Mouse (Mus musculus): ENCODE measurements around the gene Prss27. TPM values are rescaled to one million over a fixed set of nuclear protein-coding genes. Genes with fewer than 3 reads are reported as not detected.

Gene Prss27
- total and polyA plus RNA-seq, 3 experiments, result not detected

GRCm38 (mm10) chr17:23997901-23998300 lies 40.0 kb upstream of the Prss27 start, which contains the start of gene Prss22:
Gene Prss22, minus strand, starts transcription at chr17:23998100.
- 71% methylated on average over 2 of the region's 2 CpGs for WGBS
- intact Hi-C loops (cut with DNase I), result no loop called here
- no peak within 1 kb of the TSS for H3K9ac ChIP-seq (ENCODE audit: low read depth, low read length)

GRCm38 (mm10) chr17:23998383-23998782 lies 39.6 kb upstream of the Prss27 start:
- intact Hi-C loops (cut with DNase I), result no loop called here
- Histone ChIP-seq H3K4me1 (ENCODE audit: control insufficient read depth, insufficient read depth, low read length) (no peaks in the 10 kb centered on the region), H3K27ac (no peak overlapping the region), H3K4me3 (no peak overlapping the region), H3K79me2 (replicated peaks; ENCODE audit: control insufficient read depth, insufficient read depth, low read length) (no peaks in the 10 kb centered on the region), H3K36me3 (ENCODE audit: control insufficient read depth, insufficient read depth, low read length) (no peaks in the 10 kb centered on the region), H3K27me3 (ENCODE audit: control insufficient read depth, insufficient read depth, low read length) (no peaks in the 10 kb centered on the region), H3K9ac (ENCODE audit: low read depth, low read length) (no peak overlapping the region)
- WGBS, result 53% methylated on average over 6 of the region's 6 CpGs
- TF ChIP-seq CTCF (IDR thresholded peaks at IDR 0.05) (no peak), POLR2A (IDR thresholded peaks at IDR 0.05; ENCODE audit: insufficient read depth, low read depth, low read length) (no peak), EP300 (IDR thresholded peaks at IDR 0.05; ENCODE audit: insufficient read depth, low read depth, low read length) (no peak)
- no peak for DNase-seq

More at GRCm38 (mm10) chr17:23997901-23998300, 40.0 kb upstream of the Prss27 start, which contains the start of gene Prss22:
- DNase-seq, result no peak
- no peaks in the 10 kb centered on the region for H3K36me3 ChIP-seq (ENCODE audit: control insufficient read depth, insufficient read depth, low read length)
- no peak within 1 kb of the TSS for H3K27ac ChIP-seq
- H3K4me1 ChIP-seq (ENCODE audit: control insufficient read depth, insufficient read depth, low read length), result no peaks in the 10 kb centered on the region
- H3K27me3 ChIP-seq (ENCODE audit: control insufficient read depth, insufficient read depth, low read length), result no peaks in the 10 kb centered on the region
- H3K4me3 ChIP-seq, result no peak within 1 kb of the TSS
- no peak for TF ChIP-seq POLR2A (IDR thresholded peaks at IDR 0.05; ENCODE audit: insufficient read depth, low read depth, low read length)
- TF ChIP-seq EP300 (IDR thresholded peaks at IDR 0.05; ENCODE audit: insufficient read depth, low read depth, low read length), result no peak
- no peak for TF ChIP-seq CTCF (IDR thresholded peaks at IDR 0.05)
- no peaks in the 10 kb centered on the region for H3K79me2 ChIP-seq (replicated peaks; ENCODE audit: control insufficient read depth, insufficient read depth, low read length)

GRCm38 (mm10) chr17:24000404-24000803 lies 37.5 kb upstream of the Prss27 start:
- no peak for TF ChIP-seq POLR2A (IDR thresholded peaks at IDR 0.05; ENCODE audit: insufficient read depth, low read depth, low read length)
- TF ChIP-seq EP300 (IDR thresholded peaks at IDR 0.05; ENCODE audit: insufficient read depth, low read depth, low read length), result 0 out of 2 replicates have a peak, but pooled peaks have one; percentile 41
- no peaks in the 10 kb centered on the region for H3K79me2 ChIP-seq (replicated peaks; ENCODE audit: control insufficient read depth, insufficient read depth, low read length)
- H3K27me3 ChIP-seq (ENCODE audit: control insufficient read depth, insufficient read depth, low read length), result no peaks in the 10 kb centered on the region
- H3K4me3 ChIP-seq, result no peak overlapping the region
- WGBS, result 22% methylated on average over 5 of the region's 5 CpGs
- peak; percentile 70 to 82 for DNase-seq
- no peaks in the 10 kb centered on the region for H3K4me1 ChIP-seq (ENCODE audit: control insufficient read depth, insufficient read depth, low read length)
- H3K27ac ChIP-seq, result no peak overlapping the region
- no peaks in the 10 kb centered on the region for H3K36me3 ChIP-seq (ENCODE audit: control insufficient read depth, insufficient read depth, low read length)
- intact Hi-C loops (cut with DNase I), result no loop called here
- H3K9ac ChIP-seq (ENCODE audit: low read depth, low read length), result no peak overlapping the region

GRCm38 (mm10) chr17:24004071-24004665 lies 33.8 kb upstream of the Prss27 start:
- no peak overlapping the region for H3K9ac ChIP-seq (ENCODE audit: low read depth, low read length)
- no peaks in the 10 kb centered on the region for H3K79me2 ChIP-seq (replicated peaks; ENCODE audit: control insufficient read depth, insufficient read depth, low read length)
- H3K36me3 ChIP-seq (ENCODE audit: control insufficient read depth, insufficient read depth, low read length), result no peaks in the 10 kb centered on the region
- TF ChIP-seq CTCF (IDR thresholded peaks at IDR 0.05) (no peak), EP300 (IDR thresholded peaks at IDR 0.05; ENCODE audit: insufficient read depth, low read depth, low read length) (no peak), POLR2A (IDR thresholded peaks at IDR 0.05; ENCODE audit: insufficient read depth, low read depth, low read length) (no peak)
- WGBS, result 82% methylated on average over 14 of the region's 14 CpGs
- no peak for DNase-seq
- intact Hi-C loops (cut with DNase I), result no loop called here
- H3K4me3 ChIP-seq, result no peak overlapping the region
- no peaks in the 10 kb centered on the region for H3K4me1 ChIP-seq (ENCODE audit: control insufficient read depth, insufficient read depth, low read length)
- H3K27ac ChIP-seq, result no peak overlapping the region
- H3K27me3 ChIP-seq (ENCODE audit: control insufficient read depth, insufficient read depth, low read length), result no peaks in the 10 kb centered on the region

GRCm38 (mm10) chr17:24005049-24005448 lies 32.9 kb upstream of the Prss27 start:
- intact Hi-C loops (cut with DNase I), result no loop called here
- WGBS, result 93% methylated on average over 3 of the region's 3 CpGs
- H3K9ac ChIP-seq (ENCODE audit: low read depth, low read length), result no peak overlapping the region
- no peak overlapping the region for H3K4me3 ChIP-seq
- no peak for DNase-seq
- no peak for TF ChIP-seq EP300 (IDR thresholded peaks at IDR 0.05; ENCODE audit: insufficient read depth, low read depth, low read length)
- no peak for TF ChIP-seq CTCF (IDR thresholded peaks at IDR 0.05)
- no peak for TF ChIP-seq POLR2A (IDR thresholded peaks at IDR 0.05; ENCODE audit: insufficient read depth, low read depth, low read length)
- no peaks in the 10 kb centered on the region for H3K79me2 ChIP-seq (replicated peaks; ENCODE audit: control insufficient read depth, insufficient read depth, low read length)
- no peaks in the 10 kb centered on the region for H3K4me1 ChIP-seq (ENCODE audit: control insufficient read depth, insufficient read depth, low read length)
- no peaks in the 10 kb centered on the region for H3K36me3 ChIP-seq (ENCODE audit: control insufficient read depth, insufficient read depth, low read length)
- H3K27ac ChIP-seq, result no peak overlapping the region
- H3K27me3 ChIP-seq (ENCODE audit: control insufficient read depth, insufficient read depth, low read length), result no peaks in the 10 kb centered on the region

GRCm38 (mm10) chr17:24006930-24007329 lies 31.0 kb upstream of the Prss27 start:
- Histone ChIP-seq H3K79me2 (replicated peaks; ENCODE audit: control insufficient read depth, insufficient read depth, low read length) (no peaks in the 10 kb centered on the region), H3K9ac (ENCODE audit: low read depth, low read length) (no peak overlapping the region), H3K27me3 (ENCODE audit: control insufficient read depth, insufficient read depth, low read length) (no peaks in the 10 kb centered on the region), H3K4me3 (no peak overlapping the region), H3K27ac (no peak overlapping the region), H3K36me3 (ENCODE audit: control insufficient read depth, insufficient read depth, low read length) (no peaks in the 10 kb centered on the region), H3K4me1 (ENCODE audit: control insufficient read depth, insufficient read depth, low read length) (no peaks in the 10 kb centered on the region)
- TF ChIP-seq CTCF (IDR thresholded peaks at IDR 0.05) (no peak), EP300 (IDR thresholded peaks at IDR 0.05; ENCODE audit: insufficient read depth, low read depth, low read length) (no peak), POLR2A (IDR thresholded peaks at IDR 0.05; ENCODE audit: insufficient read depth, low read depth, low read length) (no peak)
- 44% methylated on average over 2 of the region's 2 CpGs for WGBS
- intact Hi-C loops (cut with DNase I), result no loop called here
- DNase-seq, result no peak

All from heart, adult 2 months (tissue).